Mouse (Mus musculus) ES-Bruce4 (cell line): ENCODE data around the gene Pitpnm3.

Source experiments
- CTCF ChIP-seq: IDR thresholded peaks from one replicate; pipeline ENCODE4 v1.8.1; 2011; ENCODE audit warnings: low read depth, low read length
- EP300 ChIP-seq: IDR thresholded peaks from 2 replicates; pipeline ENCODE4 v1.6.1; 2011; ENCODE audit warnings: low read depth, low read length; ENCODE audit not compliant: insufficient read depth
- POLR2A ChIP-seq: IDR thresholded peaks from one replicate; pipeline ENCODE4 v1.8.1; 2011; ENCODE audit warnings: low read length; ENCODE audit not compliant: insufficient read depth

GRCm38 (mm10) chr11:72072331-72072905, 63.2 kb downstream of the Pitpnm3 start:
- TF ChIP-seq CTCF (no peak), EP300 (no peak), POLR2A (no peak)
